Mouse (Mus musculus) common myeloid progenitor, adult 5-6 weeks (primary cell): Measurements from ENCODE around the gene Rasgef1b. TPM values are rescaled to one million over a fixed set of nuclear protein-coding genes. Genes with fewer than 3 reads are reported as not detected.

Experiments
- ATAC-seq: replicated peaks from 2 replicates; pipeline ENCODE4 v1.8.0; 2016; ENCODE audit warnings: low read depth, mild to moderate bottlenecking, moderate TSS enrichment, inconsistent platforms; ENCODE audit not compliant: poor library complexity, severe bottlenecking
- total RNA-seq: library from RNA; stranded (forward); fragments of 200-1000, 187-1606 nt; gene quantifications from 2 replicates; pipeline ENCODE4 v1.2.3, GENCODE M21; 2017

Gene Rasgef1b
- total RNA-seq, 1 experiment from 2014 or later: 2.4 TPM

- no peak for ATAC-seq
Observed at GRCm38 (mm10) chr5:99340311-99340989, 388.4 kb downstream of the Rasgef1b start.

GRCm38 (mm10) chr5:99339790-99340189, 389.1 kb downstream of the Rasgef1b start:
- ATAC-seq: peak; percentile 12; the same call in 1 of the 2 replicates

GRCm38 (mm10) chr5:99338826-99339225, 390.0 kb downstream of the Rasgef1b start:
- ATAC-seq: no peak

- ATAC-seq: peak; percentile 93
Observed at GRCm38 (mm10) chr5:99336427-99336826, 392.4 kb downstream of the Rasgef1b start.

- no peak for ATAC-seq
Observed at GRCm38 (mm10) chr5:99334017-99334416, 394.8 kb downstream of the Rasgef1b start.

GRCm38 (mm10) chr5:99332021-99332420, 396.8 kb downstream of the Rasgef1b start:
- ATAC-seq: no peak

- ATAC-seq: no peak
Observed at GRCm38 (mm10) chr5:99329065-99329464, 399.8 kb downstream of the Rasgef1b start.

- peak; percentile 93 for ATAC-seq
Observed at GRCm38 (mm10) chr5:99327019-99327418, 401.8 kb downstream of the Rasgef1b start.

- no peak for ATAC-seq
Observed at GRCm38 (mm10) chr5:99325301-99325700, 403.6 kb downstream of the Rasgef1b start.

- no peak for ATAC-seq
Observed at GRCm38 (mm10) chr5:99320783-99321182, 408.1 kb downstream of the Rasgef1b start.

- ATAC-seq: no peak
Observed at GRCm38 (mm10) chr5:99297939-99298338, 430.9 kb downstream of the Rasgef1b start.

GRCm38 (mm10) chr5:99296348-99296747, 432.5 kb downstream of the Rasgef1b start:
- ATAC-seq: no peak

GRCm38 (mm10) chr5:99292287-99292851, 436.5 kb downstream of the Rasgef1b start:
- ATAC-seq: no peak

GRCm38 (mm10) chr5:99291084-99291830, 437.6 kb downstream of the Rasgef1b start:
- ATAC-seq: peak; percentile 68

GRCm38 (mm10) chr5:99288262-99288661, 440.6 kb downstream of the Rasgef1b start:
- no peak for ATAC-seq

GRCm38 (mm10) chr5:99287647-99288185, 441.1 kb downstream of the Rasgef1b start:
- ATAC-seq: no peak

- no peak for ATAC-seq
Observed at GRCm38 (mm10) chr5:99286575-99286974, 442.3 kb downstream of the Rasgef1b start.

GRCm38 (mm10) chr5:99286024-99286423, 442.8 kb downstream of the Rasgef1b start:
- no peak for ATAC-seq

GRCm38 (mm10) chr5:99284369-99284768, 444.5 kb downstream of the Rasgef1b start:
- no peak for ATAC-seq

- peak; percentile 39 for ATAC-seq
Observed at GRCm38 (mm10) chr5:99283636-99284035, 445.2 kb downstream of the Rasgef1b start.

- ATAC-seq: no peak
Observed at GRCm38 (mm10) chr5:99280536-99280935, 448.3 kb downstream of the Rasgef1b start.
